Mouse (Mus musculus): Measurements from ENCODE around the gene Hc. TPM values are rescaled to one million over a fixed set of nuclear protein-coding genes. Genes with fewer than 3 reads are reported as not detected.

Gene Hc
- total and polyA plus RNA-seq, 3 experiments: 0.06 TPM; not detected in 2

- no peak overlapping the region for H3K4me3 ChIP-seq
- no peaks in the 10 kb centered on the region for H3K79me2 ChIP-seq (replicated peaks; ENCODE audit: control insufficient read depth, insufficient read depth, low read length)
- H3K36me3 ChIP-seq (ENCODE audit: control insufficient read depth, insufficient read depth, low read length): no peaks in the 10 kb centered on the region
- 78% methylated on average over 3 of the region's 3 CpGs for WGBS
- no peak overlapping the region for H3K27ac ChIP-seq
- no peak for TF ChIP-seq CTCF (IDR thresholded peaks at IDR 0.05)
- TF ChIP-seq POLR2A (IDR thresholded peaks at IDR 0.05; ENCODE audit: insufficient read depth, low read depth, low read length): no peak
- no peak for TF ChIP-seq EP300 (IDR thresholded peaks at IDR 0.05; ENCODE audit: insufficient read depth, low read depth, low read length)
- DNase-seq: no peak
- H3K27me3 ChIP-seq (ENCODE audit: control insufficient read depth, insufficient read depth, low read length): no peaks in the 10 kb centered on the region
- H3K4me1 ChIP-seq (ENCODE audit: control insufficient read depth, insufficient read depth, low read length): peaks cover 4% of the 10 kb centered on the region
- no peak overlapping the region for H3K9ac ChIP-seq (ENCODE audit: low read depth, low read length)
- intact Hi-C loops (cut with DNase I): no loop called here
Observed at GRCm38 (mm10) chr2:34979459-34980011, 81.7 kb downstream of the Hc start.

DNA sequence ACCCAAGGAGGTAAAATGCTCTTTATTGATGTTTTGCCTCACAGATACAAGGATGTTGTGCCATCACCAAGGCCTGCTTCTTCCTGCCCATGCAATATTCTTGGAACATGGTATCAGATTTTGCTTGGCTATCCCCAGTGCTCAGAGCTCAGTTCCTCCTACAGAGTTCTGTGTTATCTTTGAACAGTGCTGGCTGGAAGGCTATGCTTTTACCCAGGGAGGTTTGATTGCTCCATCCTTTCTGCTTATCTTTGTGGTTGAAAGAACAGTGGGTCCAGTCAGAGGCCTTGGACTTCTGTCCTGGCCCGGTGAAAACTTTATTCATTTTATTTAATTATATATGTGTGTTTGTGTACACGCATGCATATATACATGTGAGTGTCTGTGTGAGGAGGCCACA, 83.0 kb downstream of the Hc start:
- 91% methylated on average over 2 of the region's 2 CpGs for WGBS
- Histone ChIP-seq H3K4me3 (no peak overlapping the region), H3K27me3 (ENCODE audit: control insufficient read depth, insufficient read depth, low read length) (no peaks in the 10 kb centered on the region), H3K4me1 (ENCODE audit: control insufficient read depth, insufficient read depth, low read length) (peaks cover 4% of the 10 kb centered on the region), H3K27ac (no peak overlapping the region), H3K79me2 (replicated peaks; ENCODE audit: control insufficient read depth, insufficient read depth, low read length) (no peaks in the 10 kb centered on the region), H3K9ac (ENCODE audit: low read depth, low read length) (no peak overlapping the region), H3K36me3 (ENCODE audit: control insufficient read depth, insufficient read depth, low read length) (no peaks in the 10 kb centered on the region)
- DNase-seq: no peak
- TF ChIP-seq CTCF (IDR thresholded peaks at IDR 0.05): no peak
- TF ChIP-seq EP300 (IDR thresholded peaks at IDR 0.05; ENCODE audit: insufficient read depth, low read depth, low read length): no peak
- no peak for TF ChIP-seq POLR2A (IDR thresholded peaks at IDR 0.05; ENCODE audit: insufficient read depth, low read depth, low read length)
- intact Hi-C loops (cut with DNase I): no loop called here

GRCm38 (mm10) chr2:34976945-34977658, 84.1 kb downstream of the Hc start:
- H3K79me2 ChIP-seq (replicated peaks; ENCODE audit: control insufficient read depth, insufficient read depth, low read length): no peaks in the 10 kb centered on the region
- intact Hi-C loops (cut with DNase I): no loop called here
- 46% methylated on average over 8 of the region's 8 CpGs for WGBS

DNA sequence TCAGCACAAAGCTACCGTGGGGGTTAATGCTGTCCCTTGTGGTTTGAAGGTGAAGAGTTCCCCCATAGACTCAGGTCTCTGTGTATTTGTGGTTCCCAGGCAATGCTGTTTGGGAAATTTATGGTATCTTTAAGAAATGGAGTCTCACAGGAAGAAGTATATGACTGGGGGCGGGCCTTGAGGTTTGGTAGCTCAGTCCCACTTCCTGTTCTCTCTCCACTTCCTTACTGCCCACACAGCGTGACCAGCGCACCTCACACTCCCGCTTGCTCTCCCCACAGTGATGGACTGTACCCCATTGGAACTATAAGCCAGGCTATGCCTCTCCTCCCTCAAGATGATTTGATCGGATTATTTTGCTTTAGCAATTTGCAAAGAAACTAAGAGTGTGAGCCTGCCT, 84.8 kb downstream of the Hc start:
- TF ChIP-seq EP300 (IDR thresholded peaks at IDR 0.05; ENCODE audit: insufficient read depth, low read depth, low read length) (no peak), POLR2A (IDR thresholded peaks at IDR 0.05; ENCODE audit: insufficient read depth, low read depth, low read length) (no peak), CTCF (IDR thresholded peaks at IDR 0.05) (no peak)
- H3K27me3 ChIP-seq (ENCODE audit: control insufficient read depth, insufficient read depth, low read length): no peaks in the 10 kb centered on the region
- no peak overlapping the region for H3K4me3 ChIP-seq
- no peak overlapping the region for H3K27ac ChIP-seq
- H3K4me1 ChIP-seq (ENCODE audit: control insufficient read depth, insufficient read depth, low read length): peaks cover 2% of the 10 kb centered on the region; the same call in 1 of the 2 replicates
- 76% methylated on average over 6 of the region's 6 CpGs for WGBS
- H3K9ac ChIP-seq (ENCODE audit: low read depth, low read length): no peak overlapping the region
- no peaks in the 10 kb centered on the region for H3K36me3 ChIP-seq (ENCODE audit: control insufficient read depth, insufficient read depth, low read length)
- no peaks in the 10 kb centered on the region for H3K79me2 ChIP-seq (replicated peaks; ENCODE audit: control insufficient read depth, insufficient read depth, low read length)
- DNase-seq: peak in 1 of 2 experiments; percentile 33
- intact Hi-C loops (cut with DNase I): no loop called here

More at GRCm38 (mm10) chr2:34976945-34977658, 84.1 kb downstream of the Hc start:
- H3K4me3 ChIP-seq: no peak overlapping the region
- peaks cover 3% of the 10 kb centered on the region for H3K4me1 ChIP-seq (ENCODE audit: control insufficient read depth, insufficient read depth, low read length)
- H3K27ac ChIP-seq: no peak overlapping the region
- no peak for TF ChIP-seq EP300 (IDR thresholded peaks at IDR 0.05; ENCODE audit: insufficient read depth, low read depth, low read length)
- no peak for TF ChIP-seq POLR2A (IDR thresholded peaks at IDR 0.05; ENCODE audit: insufficient read depth, low read depth, low read length)
- no peak for TF ChIP-seq CTCF (IDR thresholded peaks at IDR 0.05)
- no peaks in the 10 kb centered on the region for H3K27me3 ChIP-seq (ENCODE audit: control insufficient read depth, insufficient read depth, low read length)
- no peak overlapping the region for H3K9ac ChIP-seq (ENCODE audit: low read depth, low read length)
- no peaks in the 10 kb centered on the region for H3K36me3 ChIP-seq (ENCODE audit: control insufficient read depth, insufficient read depth, low read length)
- DNase-seq: peak in 1 of 2 experiments; percentile 45

DNA sequence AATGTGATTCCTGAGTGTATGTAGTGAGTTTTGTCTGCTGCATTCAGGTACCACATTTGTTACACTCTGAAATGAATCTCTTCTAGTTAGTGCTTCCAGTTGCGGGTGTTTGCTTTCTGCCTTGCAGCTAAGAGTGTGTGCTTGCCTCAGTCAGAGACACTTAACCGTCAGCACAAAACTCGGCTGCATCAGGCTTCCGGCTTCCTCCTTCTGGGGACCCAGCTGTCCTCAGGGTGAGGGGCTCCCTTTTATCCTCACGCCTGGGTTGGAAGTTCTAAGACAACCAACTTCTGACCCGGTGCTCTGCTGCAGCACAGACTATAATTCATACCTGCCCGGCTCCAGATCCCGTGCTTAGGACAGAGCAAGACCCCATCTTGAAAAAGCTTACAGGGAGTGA, 88.2 kb downstream of the Hc start:
- whole genome bisulfite sequencing: 81% methylated on average over 8 of the region's 8 CpGs
- intact Hi-C loops (cut with DNase I): loop anchor here (5.0 kb wide), 2 partner anchors 71 to 101 kb away; partner anchors contain the start of genes Cutal and Psmd5
- no peak for TF ChIP-seq EP300 (IDR thresholded peaks at IDR 0.05; ENCODE audit: insufficient read depth, low read depth, low read length)
- TF ChIP-seq CTCF (IDR thresholded peaks at IDR 0.05): no peak
- no peak for TF ChIP-seq POLR2A (IDR thresholded peaks at IDR 0.05; ENCODE audit: insufficient read depth, low read depth, low read length)
- no peak overlapping the region for H3K9ac ChIP-seq (ENCODE audit: low read depth, low read length)
- DNase-seq: no peak
- H3K27ac ChIP-seq: no peak overlapping the region
- H3K79me2 ChIP-seq (replicated peaks; ENCODE audit: control insufficient read depth, insufficient read depth, low read length): no peaks in the 10 kb centered on the region
- no peaks in the 10 kb centered on the region for H3K27me3 ChIP-seq (ENCODE audit: control insufficient read depth, insufficient read depth, low read length)
- H3K36me3 ChIP-seq (ENCODE audit: control insufficient read depth, insufficient read depth, low read length): no peaks in the 10 kb centered on the region
- H3K4me3 ChIP-seq: no peak overlapping the region
- peaks cover 4% of the 10 kb centered on the region for H3K4me1 ChIP-seq (ENCODE audit: control insufficient read depth, insufficient read depth, low read length)
